Mouse (Mus musculus): Measurements from ENCODE around the gene Upk3a. TPM values are rescaled to one million over a fixed set of nuclear protein-coding genes. Genes with fewer than 3 reads are reported as not detected.
"Not testable (repeated sequence)": the region's sequence is repeated elsewhere in the genome, so short reads cannot be mapped to it uniquely, and the experiment has no call there.

Upk3a gene
- total RNA-seq, 2 experiments from 2014 or later = 0.48 TPM; not detected in 1

DNA sequence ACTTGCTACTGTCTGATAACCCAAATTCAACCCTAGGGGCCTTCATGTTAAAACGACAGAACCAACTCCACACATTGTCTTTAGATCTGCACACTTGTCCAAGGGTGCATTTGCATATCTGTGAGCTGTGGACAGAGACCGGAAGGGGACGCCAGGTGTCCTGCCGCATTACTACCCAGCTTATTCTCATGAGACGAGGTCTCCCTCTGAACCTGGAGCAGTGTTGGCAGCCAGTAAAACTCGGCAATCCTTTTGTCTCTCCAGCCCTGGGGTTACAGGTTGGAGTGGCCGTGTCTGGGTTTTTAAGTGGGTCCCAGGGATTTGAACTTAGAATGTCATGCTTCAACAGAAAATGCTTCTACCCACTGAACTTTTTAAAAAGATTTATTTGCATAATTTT, 17.0 kb upstream of the Upk3a start:
- intact Hi-C loops (cut with DNase I) = loop anchor here (2.0 to 5.0 kb wide), 2 partner anchors 42 to 69 kb away; no protein-coding TSS in a partner anchor
- DNase-seq = no peak

DNA sequence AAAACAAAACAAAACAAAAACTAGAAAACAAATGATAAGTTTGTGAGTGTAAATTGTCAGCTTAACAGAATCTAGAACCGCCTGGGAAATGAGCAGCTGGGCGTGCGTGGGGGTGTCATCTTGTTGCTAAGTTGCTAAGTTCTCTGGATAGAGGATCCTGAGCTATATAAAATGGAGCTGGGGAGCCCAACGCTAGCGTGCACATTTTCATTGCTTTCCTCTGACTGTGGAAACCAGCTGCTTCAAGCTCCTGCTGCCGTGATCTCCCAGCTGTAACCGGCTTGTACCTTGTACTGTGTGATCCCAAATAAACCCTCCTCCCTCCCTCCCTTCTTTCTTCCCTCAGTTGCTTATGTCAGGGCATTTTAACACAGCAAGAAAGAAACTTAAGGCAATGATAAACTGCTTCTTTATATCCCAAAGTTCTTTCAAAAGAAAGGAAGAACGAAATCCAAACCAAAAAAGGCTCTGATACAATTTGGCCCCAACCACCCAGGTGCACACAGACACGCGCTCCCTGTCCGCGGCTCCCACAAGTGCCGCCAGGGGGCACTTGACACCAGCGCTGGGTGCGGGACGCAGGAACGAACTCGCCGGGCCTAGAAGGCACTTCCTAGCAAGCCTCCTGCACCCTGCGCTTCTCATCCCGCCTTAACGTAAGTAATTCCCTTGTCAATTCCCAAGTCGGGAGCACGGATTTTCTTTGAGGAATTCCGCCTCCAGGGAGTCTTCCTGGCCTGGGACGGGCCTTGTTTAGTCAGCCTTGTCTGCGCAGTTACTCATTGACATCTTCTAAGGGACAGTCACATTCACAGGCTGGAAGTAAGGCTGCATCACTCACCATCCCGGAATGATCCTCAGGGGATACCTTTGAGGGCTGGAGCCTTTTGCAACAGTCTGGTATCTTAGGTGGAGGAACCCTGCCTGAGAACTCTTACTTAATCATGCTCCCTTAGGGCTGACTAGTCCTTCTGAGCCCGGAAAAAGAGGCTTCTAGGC, 15.7 kb upstream of the Upk3a start:
- intact Hi-C loops (cut with DNase I) = loop anchor here (2.0 to 5.0 kb wide), 2 partner anchors 41 to 68 kb away; no protein-coding TSS in a partner anchor
- DNase-seq = peak; percentile 80

DNA sequence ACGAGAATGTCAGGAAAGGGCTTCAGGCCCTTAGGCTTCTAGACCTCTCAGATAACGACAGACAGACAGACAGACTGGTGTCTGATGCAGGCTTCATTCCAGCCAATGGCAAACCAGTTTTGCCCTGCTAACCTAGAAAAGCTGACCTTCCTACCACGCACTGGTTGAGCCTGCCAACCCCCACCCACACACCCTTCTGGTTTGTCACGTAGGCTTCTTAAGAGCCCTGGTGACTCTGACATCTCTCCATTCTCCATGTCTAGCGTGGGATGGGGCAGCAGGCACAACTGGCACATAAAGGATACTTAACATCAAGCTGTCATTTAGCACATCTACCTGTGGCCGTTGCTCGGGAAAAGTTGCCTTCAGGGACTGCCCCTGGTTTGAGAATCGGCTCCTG, 7.3 kb upstream of the Upk3a start:
- DNase-seq = no peak
- intact Hi-C loops (cut with DNase I) = no loop called here

DNA sequence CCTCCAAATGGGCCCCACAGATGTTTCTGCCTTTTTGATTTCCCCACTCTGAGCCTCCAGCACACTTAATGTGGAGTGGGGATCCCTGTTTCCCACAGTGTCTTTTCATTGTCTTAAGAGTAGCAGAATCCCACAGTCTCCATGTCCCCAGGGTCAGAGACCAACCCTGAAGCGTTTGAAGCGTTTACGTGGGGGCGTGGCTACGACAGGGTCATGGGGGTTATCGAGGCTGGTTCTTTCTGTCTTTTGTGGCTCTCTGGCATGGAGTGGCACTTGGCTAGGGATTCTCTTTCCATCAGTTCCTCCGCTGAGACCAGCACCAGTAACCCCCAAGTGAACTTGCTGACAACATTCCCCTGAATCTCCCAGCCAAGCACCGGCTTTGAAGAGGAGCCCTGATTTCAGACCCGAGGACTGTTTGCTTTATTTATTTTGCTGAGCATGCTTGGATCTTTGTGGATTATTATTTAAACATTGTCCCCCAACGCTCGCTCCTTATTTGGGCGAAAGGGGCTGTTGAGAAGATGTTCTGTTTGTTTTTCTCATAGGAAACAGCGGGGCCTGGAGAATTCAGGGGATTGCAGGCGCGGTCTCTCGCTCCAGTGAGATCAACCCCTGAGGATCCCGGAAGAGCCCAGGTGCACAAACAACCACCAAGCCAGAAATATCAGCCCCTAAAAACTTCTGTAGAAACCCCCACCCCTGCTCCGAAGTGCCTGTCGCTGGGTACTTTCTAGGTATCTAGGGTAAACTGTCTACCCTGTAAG, 4.9 kb upstream of the Upk3a start:
- DNase-seq = no peak
- intact Hi-C loops (cut with DNase I) = no loop called here

DNA sequence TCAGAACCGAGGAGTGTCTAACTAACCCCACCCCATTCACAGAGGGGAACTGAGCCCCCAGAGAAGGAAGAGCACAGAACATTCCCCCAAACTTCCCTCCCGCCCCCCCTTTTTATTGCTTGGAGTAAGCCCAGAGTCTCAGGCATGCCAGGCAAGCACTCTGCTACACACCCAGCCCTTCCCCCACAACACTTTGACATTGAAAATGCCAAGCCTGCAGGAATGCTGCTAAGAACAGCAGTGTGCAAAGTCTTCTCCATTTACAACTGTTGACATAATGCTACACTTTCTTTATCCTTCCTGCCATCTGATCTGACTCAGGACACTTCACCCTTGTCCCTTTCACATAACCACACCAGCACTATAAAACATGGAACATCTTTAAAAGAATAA, 4.3 kb upstream of the Upk3a start:
- intact Hi-C loops (cut with DNase I) = no loop called here
- no peak for DNase-seq

DNA sequence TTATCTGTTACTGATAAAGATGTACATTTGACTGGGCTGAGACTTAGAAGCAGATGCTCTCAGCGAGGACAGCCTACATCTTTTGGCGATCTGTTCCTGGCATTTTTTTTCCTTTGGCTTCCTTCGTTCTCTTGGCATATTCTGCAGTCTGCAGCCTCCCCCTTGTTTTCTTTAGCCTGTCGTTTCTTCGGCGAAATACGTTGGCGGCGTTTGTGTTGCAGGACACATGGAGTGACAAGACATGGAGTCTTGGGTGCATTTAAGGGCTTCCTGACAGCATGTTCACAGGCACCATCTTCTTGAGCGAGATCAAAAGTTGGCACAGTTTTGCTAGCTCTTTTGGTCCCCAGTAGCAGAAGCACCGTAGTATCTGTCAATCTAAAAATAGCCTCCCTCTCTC, 1.2 kb upstream of the Upk3a start:
- no peak for DNase-seq
- intact Hi-C loops (cut with DNase I) = no loop called here

DNA sequence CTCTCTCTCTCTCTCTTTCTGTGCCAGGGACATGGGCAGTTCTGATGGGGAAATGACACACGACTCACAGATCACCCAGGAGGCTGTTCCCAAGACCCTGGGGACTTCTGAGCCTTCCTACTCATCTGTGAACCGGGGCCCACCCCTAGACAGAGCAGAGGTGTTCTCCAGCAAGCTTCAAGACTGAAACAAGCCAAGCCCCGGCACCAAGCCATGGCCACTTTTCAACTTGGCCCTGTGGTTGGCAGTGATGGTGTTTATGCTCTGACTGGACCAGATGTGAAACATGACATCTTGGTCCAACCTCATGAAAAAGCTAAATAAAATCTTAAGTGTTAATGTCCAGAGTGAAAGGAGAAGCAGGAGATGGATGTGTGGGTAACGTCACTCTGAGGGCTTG, 5.3 kb downstream of the Upk3a start:
- DNase-seq = no peak
- intact Hi-C loops (cut with DNase I) = no loop called here

DNA sequence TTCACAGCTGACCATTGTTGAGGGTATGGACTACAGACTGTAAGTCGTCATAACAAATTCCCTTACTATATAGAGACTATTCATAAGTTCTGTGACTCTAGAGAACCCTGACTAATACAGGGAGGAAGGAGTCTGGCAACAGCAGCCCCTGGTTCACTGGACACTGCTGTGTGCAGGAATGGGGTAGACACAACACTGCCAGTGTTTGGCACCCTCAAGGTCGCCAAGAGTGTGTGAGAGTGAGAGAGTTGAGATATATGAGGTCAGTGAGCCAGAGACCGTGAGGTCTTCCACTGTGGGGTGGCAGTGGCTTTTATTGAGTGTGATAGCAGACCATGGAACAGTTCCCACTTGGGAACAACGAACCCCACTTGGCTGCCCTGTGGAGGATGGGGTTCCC, 9.3 kb downstream of the Upk3a start:
- intact Hi-C loops (cut with DNase I) = no loop called here
- DNase-seq = no peak

DNA sequence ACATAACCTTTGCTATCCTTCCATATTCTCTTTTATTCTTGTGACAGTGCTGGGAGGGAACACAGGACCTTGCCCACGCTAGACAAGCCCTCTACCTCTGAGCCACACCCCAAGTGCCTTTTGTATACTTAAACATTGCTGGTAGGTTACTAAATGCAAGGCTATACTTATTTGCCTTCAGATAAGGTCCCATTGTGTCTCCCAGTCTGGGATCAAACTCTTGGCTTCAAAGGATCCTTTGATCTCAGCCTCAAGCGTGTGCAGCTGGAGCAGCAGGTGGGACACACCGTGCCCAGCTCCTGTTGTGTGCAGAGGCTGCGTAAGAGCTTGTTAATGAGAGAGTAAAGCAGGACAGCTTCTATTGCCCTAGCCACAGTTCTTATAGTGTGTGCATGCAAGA, 10.8 kb downstream of the Upk3a start:
- no peak for DNase-seq
- intact Hi-C loops (cut with DNase I) = no loop called here

DNA sequence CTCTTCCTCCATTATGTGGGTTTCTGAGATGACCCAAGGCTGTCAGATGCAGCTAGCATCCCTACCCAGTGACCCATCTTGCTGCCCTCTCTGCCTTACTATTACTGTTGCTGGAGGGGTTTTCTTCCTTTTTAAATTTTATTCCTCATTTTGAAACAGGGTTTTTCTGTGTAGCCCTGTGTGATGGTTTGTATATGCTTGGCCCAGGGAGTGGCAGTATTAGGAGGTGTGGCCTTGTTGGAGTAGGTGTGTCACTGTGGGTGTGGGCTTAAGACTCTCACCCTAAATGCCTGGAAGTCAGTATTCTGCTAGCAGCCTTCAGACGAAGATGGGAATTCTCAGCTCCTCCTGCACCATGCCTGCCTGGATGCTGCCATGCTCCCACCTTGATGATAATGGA, 11.7 kb downstream of the Upk3a start, which contains the start of gene Fam118a:
Fam118a (plus strand) TSS at position 301 of the 400 bp plus-strand sequence.
- intact Hi-C loops (cut with DNase I); DNase-seq: not testable (repeated sequence)

DNA sequence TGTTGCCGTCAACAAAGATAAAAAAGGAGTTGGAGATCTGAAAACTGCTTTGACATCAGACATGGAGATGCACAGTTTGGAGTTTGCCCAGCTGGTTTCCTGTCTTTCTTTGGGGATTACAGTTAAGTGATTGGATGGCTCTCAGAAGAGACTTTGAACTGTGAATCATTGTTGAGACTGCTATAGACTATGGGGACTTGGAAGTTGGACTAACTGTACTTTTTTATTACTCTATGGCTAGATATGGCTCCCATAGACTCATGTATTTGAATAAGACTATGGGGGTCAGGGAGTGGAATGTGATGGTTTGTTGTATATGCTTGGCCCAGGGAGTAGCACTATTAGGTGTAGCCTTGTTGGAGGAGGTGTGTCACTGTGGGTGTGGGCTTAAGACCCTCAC, 13.7 kb downstream of the Upk3a start:
- intact Hi-C loops (cut with DNase I); DNase-seq: not testable (repeated sequence)

DNA sequence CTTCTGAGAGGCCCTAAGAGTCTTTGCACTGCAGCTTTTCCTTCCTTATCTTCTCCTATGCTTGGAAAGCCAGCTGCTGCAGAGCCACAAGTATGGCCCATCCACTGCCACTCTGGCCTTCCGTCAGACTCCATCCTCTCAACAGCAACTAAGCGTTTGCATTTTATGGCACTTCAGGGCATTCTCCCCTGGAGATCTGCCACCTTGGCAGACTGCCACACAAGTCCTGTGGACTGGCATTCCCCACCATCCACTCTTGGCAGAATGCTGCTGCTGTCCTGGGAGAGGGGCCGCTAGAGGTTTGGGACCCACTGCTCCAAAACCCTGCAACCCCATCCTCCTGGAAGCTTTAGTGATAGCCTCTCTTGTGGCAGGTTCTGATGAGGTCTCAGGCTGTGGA, 14.9 kb downstream of the Upk3a start:
- DNase-seq = peak; percentile 73
- intact Hi-C loops (cut with DNase I) = no loop called here

DNA sequence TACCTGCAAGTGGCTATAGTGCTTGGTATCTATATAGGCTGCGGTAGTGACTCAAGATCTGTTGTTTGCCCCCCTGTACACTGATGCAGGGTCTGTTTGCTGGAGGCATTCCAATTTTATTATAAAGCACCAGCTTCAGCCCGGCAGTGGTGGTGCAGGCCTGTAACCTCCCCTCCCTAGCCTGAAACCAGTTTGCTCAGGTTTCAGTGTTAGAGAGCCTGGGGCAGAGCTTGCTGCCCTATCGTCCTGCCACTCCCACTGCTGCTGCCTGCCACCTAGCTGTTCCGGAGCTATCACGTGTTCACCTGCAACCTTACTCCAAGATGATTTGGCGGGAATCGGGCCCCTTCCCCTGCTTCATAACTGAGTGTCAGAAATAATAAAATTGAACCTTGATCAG, 17.0 kb downstream of the Upk3a start:
- intact Hi-C loops (cut with DNase I); DNase-seq: not testable (repeated sequence)

DNA sequence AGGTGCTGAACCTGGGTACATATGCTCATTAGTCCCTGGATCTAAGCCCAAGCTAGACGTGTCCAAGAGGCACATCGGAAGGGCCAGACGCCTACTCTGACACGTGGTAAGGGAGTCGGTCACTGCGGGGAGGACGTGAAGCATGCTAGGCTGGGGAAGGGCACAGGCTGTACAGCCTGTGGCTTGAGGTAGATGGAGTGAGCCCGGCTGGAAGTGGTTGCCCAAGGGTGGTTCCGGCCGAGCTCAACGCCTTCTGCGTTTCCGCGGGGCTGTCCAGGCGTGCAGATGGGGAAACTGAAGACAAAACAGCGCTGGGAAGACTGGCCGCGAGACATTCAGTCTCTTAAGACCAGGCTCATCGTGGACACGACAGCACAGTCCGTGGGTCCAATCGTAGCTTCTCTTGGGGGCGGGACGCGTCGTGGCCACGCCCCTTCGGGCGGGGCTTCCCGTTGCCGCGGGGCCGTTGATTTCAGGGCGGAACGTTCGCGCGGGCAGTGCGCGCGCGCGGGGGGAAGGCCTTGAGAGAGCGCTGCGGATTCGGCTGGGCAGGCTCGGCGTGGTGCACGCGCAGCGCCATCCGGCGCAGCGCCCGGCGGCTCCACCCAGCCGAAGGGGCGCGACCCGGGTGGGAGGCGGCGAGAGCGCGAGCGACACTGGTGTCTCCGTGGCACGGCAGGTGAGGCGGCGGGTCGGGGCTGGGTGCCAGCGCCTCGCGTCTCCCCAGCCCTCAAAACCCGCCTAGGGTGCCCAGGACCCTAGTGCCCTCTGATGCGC, 19.8 kb downstream of the Upk3a start:
- DNase-seq = peak; percentile 98
- intact Hi-C loops (cut with DNase I) = no loop called here

DNA sequence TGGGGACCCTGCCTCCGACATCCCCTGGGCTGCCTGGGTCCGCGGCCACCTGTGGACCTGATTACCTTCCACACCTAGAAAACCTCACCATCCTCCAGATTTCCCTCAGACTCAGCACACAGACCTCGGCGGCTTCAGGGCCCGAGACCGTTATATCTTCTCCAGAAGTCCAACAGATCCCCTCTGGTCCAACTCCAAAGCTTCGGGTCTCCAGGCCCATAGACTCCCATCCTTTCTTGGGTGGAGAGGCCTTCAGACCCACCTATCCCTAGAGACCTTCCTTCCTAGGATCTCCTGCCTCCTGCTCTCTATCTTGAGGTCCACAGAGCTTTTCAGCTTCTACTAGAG, 20.4 kb downstream of the Upk3a start:
- intact Hi-C loops (cut with DNase I) = no loop called here
- no peak for DNase-seq

DNA sequence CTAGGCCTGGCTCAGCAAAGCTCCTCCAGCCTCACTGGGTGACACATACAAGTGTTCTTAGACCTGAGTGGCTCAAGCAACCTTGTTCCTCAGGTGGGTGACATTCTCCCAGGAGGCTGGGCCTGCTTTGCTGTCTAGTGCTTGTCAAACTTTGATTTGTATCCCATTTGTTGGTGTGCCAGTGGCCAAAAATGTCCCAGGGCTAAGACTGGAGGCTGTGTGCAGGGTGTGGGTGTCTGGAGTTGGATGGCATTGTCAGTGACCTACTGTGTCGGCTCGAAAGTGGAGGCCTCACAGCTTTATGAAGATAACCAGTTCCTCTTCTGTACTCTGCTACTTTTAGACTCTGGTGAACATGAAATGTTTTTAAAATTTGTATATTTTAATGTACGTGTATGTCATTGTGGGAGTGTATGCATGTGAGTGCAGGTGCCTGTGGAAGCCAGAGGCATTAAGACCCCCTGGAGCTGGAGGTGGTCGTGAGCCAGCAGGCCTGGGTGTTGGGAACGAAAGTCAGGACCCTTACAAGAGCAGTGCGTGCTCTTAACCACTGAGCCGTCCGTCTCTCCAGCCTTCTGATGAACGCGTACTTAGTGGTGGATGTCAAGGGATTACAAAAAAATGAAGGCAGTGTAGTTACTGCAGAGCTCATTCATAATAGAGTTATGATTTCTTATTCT, 24.7 kb downstream of the Upk3a start:
- no peak for DNase-seq

DNA sequence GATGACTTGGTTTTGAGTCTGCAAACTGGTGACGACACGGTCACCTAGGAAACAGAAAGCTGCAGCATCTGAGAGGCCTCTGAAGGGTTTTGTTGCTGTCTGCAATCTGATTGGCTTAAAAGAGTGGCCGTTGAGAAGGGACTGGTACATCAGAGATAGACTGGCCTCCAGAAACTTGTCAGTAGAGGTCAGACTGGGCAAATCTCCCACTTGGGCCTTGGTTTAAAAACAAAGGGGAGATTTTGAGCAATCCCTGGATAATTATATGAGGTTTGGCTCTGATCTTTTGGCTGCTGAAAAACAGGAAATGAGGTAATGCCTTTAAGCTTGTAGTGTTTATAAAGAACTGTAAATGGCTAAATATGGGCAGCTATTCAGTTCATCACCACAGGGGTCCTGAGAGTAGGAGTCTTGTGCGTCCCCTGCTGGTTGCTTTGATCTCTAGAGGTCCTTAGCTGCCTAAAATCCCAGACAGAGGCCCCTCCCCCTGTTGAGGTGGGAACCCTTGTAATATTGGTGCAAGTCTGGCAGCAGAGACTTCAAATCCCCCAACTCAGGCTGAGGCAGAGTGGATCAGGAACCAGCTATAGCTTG, 25.5 kb downstream of the Upk3a start:
- intact Hi-C loops (cut with DNase I) = loop anchor here (5.0 kb wide), 1 partner anchor 40 kb away; no protein-coding TSS in a partner anchor

More for the DNA sequence above, 24.7 kb downstream of the Upk3a start:
- intact Hi-C loops (cut with DNase I) = loop anchor here (5.0 kb wide), 1 partner anchor 39 kb away; no protein-coding TSS in a partner anchor

DNA sequence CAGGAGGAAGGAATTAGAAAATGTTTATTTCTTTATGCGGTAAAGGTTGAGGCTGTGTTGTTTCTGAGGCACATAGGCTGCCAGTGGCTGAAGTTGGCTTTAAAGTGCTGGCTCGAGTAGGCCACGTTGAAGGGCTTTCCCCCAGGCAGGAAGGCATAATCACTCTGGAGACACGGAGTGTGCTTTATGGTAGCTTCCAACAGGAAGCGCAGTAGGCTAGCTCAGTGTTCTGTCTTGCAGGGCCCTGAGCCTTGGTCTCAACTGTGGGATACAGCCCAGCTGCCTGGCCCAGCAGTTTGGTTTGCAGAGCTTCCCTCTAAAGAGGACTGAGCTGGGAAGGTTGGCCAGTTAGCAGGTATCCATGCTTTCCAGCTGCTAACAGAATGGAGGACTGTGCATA, 26.2 kb downstream of the Upk3a start:
- no peak for DNase-seq
- intact Hi-C loops (cut with DNase I) = loop anchor here (5.0 kb wide), 1 partner anchor 41 kb away; no protein-coding TSS in a partner anchor

More for the DNA sequence above, 25.5 kb downstream of the Upk3a start:
- DNase-seq = peak; percentile 61

DNA sequence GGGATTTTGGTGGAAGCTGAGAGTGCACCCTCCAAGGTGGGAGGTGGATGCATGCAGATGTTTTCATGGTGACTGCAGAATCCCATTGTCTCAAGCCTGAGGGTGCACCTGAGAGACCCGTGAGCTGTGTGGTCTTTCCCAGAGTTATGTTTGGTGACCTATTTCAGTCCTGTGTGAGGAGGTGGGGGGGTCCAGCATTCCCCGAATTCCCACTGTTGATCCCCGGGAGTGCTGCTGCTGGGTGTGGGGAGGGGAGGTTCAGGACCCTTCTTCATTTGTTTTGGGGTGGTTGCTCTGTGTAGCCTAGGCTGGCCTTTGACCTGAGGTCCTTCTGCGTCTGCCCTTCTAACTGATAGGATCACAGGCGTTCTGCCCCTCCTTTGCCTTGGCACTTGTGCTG, 26.8 kb downstream of the Upk3a start:
- no peak for DNase-seq
- intact Hi-C loops (cut with DNase I) = loop anchor here (5.0 kb wide), 1 partner anchor 41 kb away; no protein-coding TSS in a partner anchor
